Mouse (Mus musculus) embryonic fibroblast, embryonic 13.5 days (primary cell): ENCODE data around the gene Shisa7.

Experiments used
- CTCF ChIP-seq: IDR thresholded peaks from 2 replicates; pipeline ENCODE4 v1.5.1; 2011; ENCODE audit warnings: mild to moderate bottlenecking, control low read depth, low read length, moderate library complexity, borderline replicate concordance; ENCODE audit not compliant: insufficient read depth
- POLR2A ChIP-seq: IDR thresholded peaks from 2 replicates; pipeline ENCODE4 v1.6.1; 2011; ENCODE audit warnings: low read depth, mild to moderate bottlenecking, control low read depth, low read length, moderate library complexity

GRCm38 (mm10) chr7:4795767-4796433, 48.6 kb downstream of the Shisa7 start:
- TF ChIP-seq CTCF (no peak), POLR2A (peak; percentile 50)
